Mouse (Mus musculus) brown adipose tissue, adult 24 weeks (tissue): ENCODE data around the gene A830005F24Rik. TPM values are rescaled to one million over a fixed set of nuclear protein-coding genes. Genes with fewer than 3 reads are reported as not detected.
"Not testable (repeated sequence)": the region's sequence is repeated elsewhere in the genome, so short reads cannot be mapped to it uniquely, and the experiment has no call there.

Experiments used
- H3K27ac ChIP-seq: fragments of 200-500 bp; replicated peaks from 2 replicates; pipeline ENCODE4 v1.5.1; 2012; ENCODE audit warnings: low read depth, mild to moderate bottlenecking, low read length
- H3K4me1 ChIP-seq: fragments of 200-500 bp; 2 replicates; pipeline ENCODE4 v1.6.1; 2012; ENCODE audit warnings: low read length, mixed read lengths; ENCODE audit not compliant: control insufficient read depth, insufficient read depth, insufficient read length
- H3K4me3 ChIP-seq: fragments of 200-500 bp; 2 replicates; pipeline ENCODE4 v1.5.1; 2012; ENCODE audit warnings: low read depth, mild to moderate bottlenecking, low read length, moderate library complexity; ENCODE audit not compliant: insufficient read depth
- polyA plus RNA-seq: library from polyadenylated mRNA; stranded (reverse); fragments of >200 nt; gene quantifications from 2 replicates; pipeline ENCODE4 v1.2.4, GENCODE M21; 2012; ENCODE audit not compliant: missing spikeins, insufficient read depth, insufficient read length

A830005F24Rik gene
- polyA plus RNA-seq = not detected in 2 replicates

GRCm38 (mm10) chr13:48513003-48513929 is at the start of gene A830005F24Rik, which contains the start of gene Zfp169:
Gene A830005F24Rik (plus strand): TSS chr13:48513570.
Gene Zfp169 (minus strand): TSS chr13:48513451.
- Histone ChIP-seq H3K4me1 (peaks cover 5% of the 10 kb centered on the region), H3K4me3 (peak within 1 kb of the TSS; percentile 79), H3K27ac (no peak within 1 kb of the TSS)

DNA sequence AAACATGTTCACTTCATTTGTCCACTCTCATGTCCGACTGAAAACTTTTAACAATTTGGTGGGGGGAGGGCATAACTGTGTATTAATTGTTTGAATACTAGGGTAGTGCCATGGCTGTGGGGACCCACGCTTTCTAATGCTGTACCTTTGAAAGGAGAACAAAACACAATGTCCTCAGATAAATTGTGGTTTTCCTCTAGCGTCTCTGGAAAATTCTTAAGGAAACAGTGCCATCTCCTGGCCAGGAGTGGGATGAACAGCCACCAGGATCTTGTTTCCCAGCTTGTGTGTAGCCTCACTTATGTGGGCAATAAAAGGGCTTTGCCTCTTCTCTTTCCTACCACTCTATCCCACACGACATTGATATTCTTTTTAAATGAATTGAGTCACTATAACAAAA is 49.2 kb upstream of the A830005F24Rik start:
- no peaks in the 10 kb centered on the region for H3K4me1 ChIP-seq
- no peak overlapping the region for H3K4me3 ChIP-seq
- no peak overlapping the region for H3K27ac ChIP-seq

DNA sequence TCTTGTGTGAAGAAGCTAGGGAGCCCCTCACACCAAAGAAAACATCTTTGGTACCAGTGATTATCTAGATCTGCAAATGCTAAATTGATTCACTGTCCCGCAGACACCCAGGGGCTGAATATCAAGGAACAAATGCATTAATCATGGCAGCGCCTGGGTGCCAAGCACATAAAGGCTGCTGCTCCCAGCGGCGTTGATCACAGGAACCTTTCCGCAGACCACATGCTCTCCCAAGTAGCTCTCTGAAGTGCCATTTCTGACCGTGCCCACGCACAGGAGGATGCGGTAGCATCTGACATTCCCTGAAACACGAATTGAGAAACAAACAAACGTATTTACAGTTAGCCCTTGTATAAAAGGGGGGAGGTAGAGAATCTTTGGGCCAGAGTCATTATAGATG is 47.2 kb upstream of the A830005F24Rik start:
- H3K27ac ChIP-seq = no peak overlapping the region
- H3K4me1 ChIP-seq = no peaks in the 10 kb centered on the region
- no peak overlapping the region for H3K4me3 ChIP-seq

DNA sequence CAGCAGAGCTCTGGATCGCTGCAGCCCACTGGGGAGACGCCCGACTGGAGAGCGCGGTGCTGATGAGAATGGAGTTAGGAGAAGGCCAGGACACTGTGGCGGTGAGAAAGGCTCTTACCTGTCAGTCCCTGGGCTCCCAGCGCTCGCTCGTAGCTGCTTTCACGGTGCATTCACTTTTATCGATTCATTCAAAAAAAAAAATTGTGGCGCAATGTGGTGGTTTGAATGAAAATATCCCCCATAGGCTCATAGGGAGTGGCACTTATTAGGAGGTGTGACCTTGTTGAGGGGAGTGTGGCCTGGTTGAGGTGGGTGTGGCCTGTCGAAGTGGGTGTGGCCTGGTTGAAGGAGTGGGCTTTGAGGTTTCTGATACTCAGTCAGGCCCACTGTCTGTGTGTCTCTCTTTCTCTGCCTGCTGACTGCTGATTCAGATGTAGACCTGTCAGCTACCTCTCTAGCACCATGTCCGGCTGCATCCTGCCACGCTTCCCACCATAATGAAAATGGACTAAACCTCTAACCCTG is 44.7 kb upstream of the A830005F24Rik start:
- no peak overlapping the region for H3K4me3 ChIP-seq
- H3K27ac ChIP-seq = no peak overlapping the region
- H3K4me1 ChIP-seq = no peaks in the 10 kb centered on the region

- Histone ChIP-seq H3K4me1 (no peaks in the 10 kb centered on the region), H3K27ac (no peak overlapping the region)
Measured at GRCm38 (mm10) chr13:48483606-48484005, 29.8 kb upstream of the A830005F24Rik start.

GRCm38 (mm10) chr13:48490396-48491182 is 22.8 kb upstream of the A830005F24Rik start:
- no peaks in the 10 kb centered on the region for H3K4me1 ChIP-seq
- H3K27ac ChIP-seq = no peak overlapping the region
- no peak overlapping the region for H3K4me3 ChIP-seq

More at GRCm38 (mm10) chr13:48483606-48484005, 29.8 kb upstream of the A830005F24Rik start:
- H3K4me3 ChIP-seq = no peak overlapping the region

- Histone ChIP-seq H3K4me3 (no peak overlapping the region), H3K4me1 (no peaks in the 10 kb centered on the region), H3K27ac (no peak overlapping the region)
Measured at GRCm38 (mm10) chr13:48493183-48493582, 20.2 kb upstream of the A830005F24Rik start.

- H3K4me1 ChIP-seq = no peaks in the 10 kb centered on the region
- H3K4me3 ChIP-seq = no peak overlapping the region
- no peak overlapping the region for H3K27ac ChIP-seq
Measured at GRCm38 (mm10) chr13:48497693-48498221, 15.6 kb upstream of the A830005F24Rik start.

GRCm38 (mm10) chr13:48498676-48499075 is 14.7 kb upstream of the A830005F24Rik start:
- H3K4me1 ChIP-seq = no peaks in the 10 kb centered on the region
- H3K4me3 ChIP-seq = no peak overlapping the region
- no peak overlapping the region for H3K27ac ChIP-seq

DNA sequence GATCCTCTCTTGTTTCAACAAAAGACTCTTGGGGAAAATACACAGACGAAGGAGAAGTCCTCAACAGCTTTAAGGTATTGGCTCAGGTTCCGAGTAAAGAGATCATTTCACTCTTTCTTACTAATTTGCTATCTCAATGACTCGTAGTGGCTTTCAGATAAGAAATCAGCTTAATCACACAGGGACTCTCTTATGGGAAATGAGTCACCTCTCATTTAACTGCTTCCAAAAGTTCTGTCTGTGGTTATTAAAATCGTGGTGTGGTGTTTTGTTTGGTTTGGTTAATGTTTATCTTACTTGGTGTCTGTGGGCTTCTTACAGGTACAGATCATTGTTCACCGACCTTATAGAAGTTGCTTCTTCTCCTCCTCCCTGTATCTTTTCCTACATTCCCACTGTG is 10.9 kb upstream of the A830005F24Rik start:
- Histone ChIP-seq H3K27ac (no peak overlapping the region), H3K4me3 (no peak overlapping the region), H3K4me1 (no peaks in the 10 kb centered on the region)

DNA sequence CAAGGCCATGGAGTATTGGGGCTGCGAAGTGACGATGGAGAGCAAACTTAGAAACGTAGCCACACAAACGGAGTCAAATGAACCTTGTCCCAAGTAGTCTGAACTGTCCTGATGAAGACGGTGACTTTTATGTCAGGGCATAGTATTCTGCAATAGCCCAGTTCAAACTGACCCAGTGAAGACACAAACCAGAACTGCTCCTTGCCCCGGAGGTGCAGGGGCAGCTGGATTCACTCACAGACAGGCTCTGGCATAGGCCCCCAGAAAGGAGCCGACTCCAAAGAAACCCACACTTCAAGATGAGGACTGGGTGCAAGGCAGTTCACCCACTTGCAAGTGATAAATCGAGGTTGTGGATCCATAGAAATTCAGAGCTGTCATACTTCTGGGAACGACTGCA is 4.7 kb upstream of the A830005F24Rik start:
- Histone ChIP-seq H3K4me3 (no peak overlapping the region), H3K27ac (no peak overlapping the region), H3K4me1 (peaks cover 5% of the 10 kb centered on the region)

GRCm38 (mm10) chr13:48515861-48516260 is 2.5 kb downstream of the A830005F24Rik start:
- no peak overlapping the region for H3K27ac ChIP-seq
- H3K4me3 ChIP-seq = no peak overlapping the region
- H3K4me1 ChIP-seq = peaks cover 5% of the 10 kb centered on the region

DNA sequence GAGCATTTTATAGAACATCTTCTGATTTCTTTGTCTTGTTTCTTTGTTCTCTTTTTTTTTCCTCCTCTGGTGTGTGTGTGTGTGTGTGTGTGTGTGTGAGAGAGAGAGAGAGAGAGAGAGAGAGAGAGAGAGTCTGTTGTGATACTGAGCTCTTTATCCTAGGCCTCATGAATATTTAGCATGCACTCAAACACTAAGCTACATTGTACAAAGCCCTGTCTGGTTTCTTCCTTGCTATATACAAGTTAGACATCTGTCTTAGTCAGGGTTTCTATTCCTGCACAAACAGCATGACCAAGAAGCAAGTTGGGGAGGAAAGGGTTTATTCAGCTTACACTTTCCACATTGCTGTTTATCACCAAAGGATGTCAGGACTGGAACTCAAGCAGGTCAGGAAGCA is 5.8 kb downstream of the A830005F24Rik start:
- not testable (repeated sequence) for H3K27ac ChIP-seq, H3K4me3 ChIP-seq, H3K4me1 ChIP-seq

- Histone ChIP-seq H3K4me1 (no peaks in the 10 kb centered on the region), H3K4me3 (no peak overlapping the region), H3K27ac (no peak overlapping the region)
Measured at GRCm38 (mm10) chr13:48525745-48526144, 12.4 kb downstream of the A830005F24Rik start.
